15 mouse cellular contexts compared by ENCODE assay signal in genomic region chr16:96370213-96370612, GRCm38 (mm10).
DNase-seq lines count a peak whose midpoint lies in the region; ATAC-seq and TF ChIP-seq lines count a peak whose summit lies in the region.
"Had no signal": no experiment of that assay in that cellular context is flagged by ENCODE, and none has a peak within 500 bp of the region (broad histone marks: within the 10 kb centered on the region; RNA-seq: fewer than 3 reads in every experiment).

No protein-coding gene starts in this region.

- WGBS in lung, adult 2 months = 31% methylated on average over 2 of the region's 2 CpGs
- WGBS in intestine, embryonic 15.5 days = 47% methylated on average over 2 of the region's 2 CpGs
- 58% methylated on average over 2 of the region's 2 CpGs for WGBS in stomach, postnatal 0 days

- no peak for TF ChIP-seq EP300 in stomach, postnatal 0 days (optimal IDR thresholded peaks at IDR 0.05)

- H3K36me3 ChIP-seq in intestine, embryonic 15.5 days = no peaks in the 10 kb centered on the region
- H3K36me3 ChIP-seq in megakaryocyte, embryonic 14.5 days (replicated peaks; ENCODE audit: low read length) = no peaks in the 10 kb centered on the region
- no peaks in the 10 kb centered on the region for H3K36me3 ChIP-seq in stomach, postnatal 0 days (ENCODE audit: control insufficient read depth, insufficient read depth, low read length)
- H3K36me3 ChIP-seq: limb, embryonic 15.5 days; midbrain, embryonic 12.5 days; neural tube, embryonic 12.5 days had no signal

- TF ChIP-seq CTCF in lung, adult 2 months (IDR thresholded peaks at IDR 0.05; ENCODE audit: insufficient read depth, low read length) = no peak
- TF ChIP-seq CTCF in stomach, postnatal 0 days (IDR thresholded peaks at IDR 0.05; ENCODE audit: low read depth) = no peak
- no peak for TF ChIP-seq CTCF in gastrocnemius, adult 2 months (IDR thresholded peaks at IDR 0.05)

- peak overlapping the region; percentile 24; the same call in 1 of the 2 replicates for H3K27ac ChIP-seq in intestine, embryonic 15.5 days
- H3K27ac ChIP-seq in stomach, postnatal 0 days (replicated peaks) = peak overlapping the region; percentile 53
- no peak overlapping the region for H3K27ac ChIP-seq in gastrocnemius, adult 2 months
- H3K27ac ChIP-seq: left cerebral cortex, adult 2 months; limb, embryonic 15.5 days; midbrain, embryonic 12.5 days; neural tube, embryonic 12.5 days had no signal

- intact Hi-C loops in gastrocnemius, adult 2 months (cut with DNase I) = no loop called here

- peak; percentile 80 for ATAC-seq in intestine, embryonic 15.5 days
- peak; percentile 94 for ATAC-seq in stomach, postnatal 0 days (ENCODE audit: low FRiP score, low TSS enrichment)
- ATAC-seq: Patski had no signal

- H3K9me3 ChIP-seq in intestine, embryonic 15.5 days = no peaks in the 10 kb centered on the region
- no peaks in the 10 kb centered on the region for H3K9me3 ChIP-seq in megakaryocyte, embryonic 14.5 days
- H3K9me3 ChIP-seq in stomach, postnatal 0 days (ENCODE audit: control insufficient read depth, low read length) = no peaks in the 10 kb centered on the region
- H3K9me3 ChIP-seq: limb, embryonic 15.5 days; midbrain, embryonic 12.5 days; neural tube, embryonic 12.5 days had no signal

- H3K4me1 ChIP-seq in lung, adult 2 months (ENCODE audit: control insufficient read depth, insufficient read depth, low read length) = no peaks in the 10 kb centered on the region; the same call in 1 of the 2 replicates
- H3K4me1 ChIP-seq in intestine, embryonic 15.5 days (replicated peaks) = 0 out of 2 replicates have a peak, but pooled peaks cover 2% of the 10 kb centered on the region
- peaks cover 34% of the 10 kb centered on the region for H3K4me1 ChIP-seq in megakaryocyte, embryonic 14.5 days
- no peaks in the 10 kb centered on the region for H3K4me1 ChIP-seq in stomach, postnatal 0 days (replicated peaks; ENCODE audit: control insufficient read depth, insufficient read depth)
- H3K4me1 ChIP-seq: limb, embryonic 15.5 days; midbrain, embryonic 12.5 days; neural tube, embryonic 12.5 days had no signal

- H3K9ac ChIP-seq in intestine, embryonic 15.5 days = no peak overlapping the region
- no peak overlapping the region for H3K9ac ChIP-seq in stomach, postnatal 0 days (ENCODE audit: low read length)
- H3K9ac ChIP-seq: limb, embryonic 15.5 days; midbrain, embryonic 12.5 days; neural tube, embryonic 12.5 days had no signal

- no peak for TF ChIP-seq POLR2A in lung, adult 2 months (IDR thresholded peaks at IDR 0.05; ENCODE audit: borderline replicate concordance, extremely low read depth, low read depth, low read length)

- DNase-seq in lung, adult 18-20 months = peak; percentile 46 to 72
- no peak for DNase-seq in lung, adult 2 months
- DNase-seq in stomach, postnatal 0 days (ENCODE audit: low spot score) = peak; percentile 68
- DNase-seq in layer of hippocampus, adult 8-10 months (ENCODE audit: low spot score in 2 of 2) = no peak
- no peak for DNase-seq in gastrocnemius, adult 2 months
- DNase-seq: heart, postnatal 10 days; kidney, postnatal 36 days; thymus, postnatal 25 days had no signal

- H3K27me3 ChIP-seq in intestine, embryonic 15.5 days (replicated peaks) = no peaks in the 10 kb centered on the region
- peaks cover 10% of the 10 kb centered on the region for H3K27me3 ChIP-seq in megakaryocyte, embryonic 14.5 days (replicated peaks)
- no peaks in the 10 kb centered on the region for H3K27me3 ChIP-seq in stomach, postnatal 0 days (ENCODE audit: control insufficient read depth, insufficient read depth, low read length)
- H3K27me3 ChIP-seq: limb, embryonic 15.5 days; midbrain, embryonic 12.5 days; neural tube, embryonic 12.5 days; Patski had no signal

- H3K4me2 ChIP-seq in intestine, embryonic 15.5 days (replicated peaks) = no peak overlapping the region
- no peak overlapping the region for H3K4me2 ChIP-seq in stomach, postnatal 0 days (replicated peaks; ENCODE audit: low read depth)
- H3K4me2 ChIP-seq: limb, embryonic 15.5 days; midbrain, embryonic 12.5 days; neural tube, embryonic 12.5 days had no signal

- no peak overlapping the region for H3K4me3 ChIP-seq in lung, adult 2 months (replicated peaks; ENCODE audit: extremely low read depth, low read depth, low read length)
- H3K4me3 ChIP-seq in intestine, embryonic 15.5 days (replicated peaks) = no peak overlapping the region
- peak overlapping the region; percentile 69 for H3K4me3 ChIP-seq in megakaryocyte, embryonic 14.5 days (replicated peaks)
- H3K4me3 ChIP-seq in stomach, postnatal 0 days (ENCODE audit: low read depth, low read length) = no peak overlapping the region
- no peak overlapping the region for H3K4me3 ChIP-seq in gastrocnemius, adult 2 months
- H3K4me3 ChIP-seq: left cerebral cortex, adult 2 months; limb, embryonic 15.5 days; midbrain, embryonic 12.5 days; neural tube, embryonic 12.5 days had no signal

Comparison
In these comparisons a context has a peak if more than half of its experiments do, and no peak if none do; other contexts are left out.
1. DNase-seq: peak in lung, adult 18-20 months (2 of 2) and stomach, postnatal 0 days (single experiment); none in lung, adult 2 months (single experiment), layer of hippocampus, adult 8-10 months (0 of 2) and gastrocnemius, adult 2 months (single experiment).